Mouse (Mus musculus) kidney, postnatal 4 days (tissue): Measurements from ENCODE around the gene Gtdc1.

Experiments used
- DNase-seq, 2 experiments: peaks; one replicate each; pipeline ENCODE4 v3.0.0; 2021; ENCODE audit warnings: mixed read lengths in 2 of 2

Gene Gtdc1

DNA sequence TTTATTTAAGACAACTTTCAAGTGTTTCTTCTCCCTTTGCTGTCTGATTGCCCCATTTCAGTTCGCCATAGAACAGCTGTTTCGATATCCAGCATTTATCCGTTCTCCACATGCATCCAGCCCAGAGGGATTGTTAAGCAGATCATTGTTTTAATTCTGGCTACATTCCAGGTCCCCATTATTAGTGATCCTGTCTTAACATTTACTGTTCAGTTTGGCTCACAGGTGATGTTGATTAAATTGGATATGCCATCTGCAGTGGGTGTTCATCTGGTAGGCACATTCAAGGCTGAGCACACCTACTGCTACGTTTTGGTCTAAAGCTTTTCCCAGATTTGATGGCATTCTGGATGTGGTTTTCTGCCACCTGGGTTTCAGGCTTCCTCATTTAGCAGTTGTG is 409.4 kb downstream of the Gtdc1 start:
- no peak for DNase-seq
